Mouse (Mus musculus) small intestine, adult 2 months (tissue): Measurements from ENCODE around the gene Cfi.

Experiments used
- CTCF ChIP-seq: fragments of 200-500 bp; IDR thresholded peaks from 2 replicates; pipeline ENCODE4 v1.5.1; 2012; ENCODE audit warnings: low read depth, mild to moderate bottlenecking, control low read depth, inconsistent platforms, low read length, moderate library complexity, mixed read lengths; ENCODE audit not compliant: insufficient replicate concordance, insufficient read length; ENCODE audit errors: extremely low read depth
- POLR2A ChIP-seq: fragments of 200-500 bp; IDR thresholded peaks from 2 replicates; pipeline ENCODE4 v1.6.1; 2012; ENCODE audit warnings: low read depth, mild to moderate bottlenecking, control low read depth, inconsistent platforms, low read length, moderate library complexity

DNA sequence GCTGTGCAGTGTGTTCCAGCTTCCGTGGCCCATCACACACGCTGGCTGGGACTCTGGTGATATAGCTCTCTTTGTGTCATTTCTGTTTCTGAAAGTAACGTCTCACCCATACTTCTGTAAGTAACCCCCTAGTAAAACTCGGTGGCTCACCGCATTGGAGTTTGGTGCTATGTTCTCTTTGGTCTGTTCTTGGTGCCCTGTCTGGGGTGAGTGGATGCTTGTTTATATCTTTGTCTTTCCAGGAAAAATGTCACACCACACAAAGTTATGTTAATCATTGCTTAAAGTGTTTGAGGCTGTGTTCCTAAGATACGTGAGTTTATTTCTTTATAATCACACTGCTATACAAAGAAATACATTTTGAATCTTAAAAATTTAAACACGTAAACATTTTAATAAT is 11.2 kb downstream of the Cfi start:
- TF ChIP-seq POLR2A = no peak
- TF ChIP-seq CTCF = no peak
